Mouse (Mus musculus) lung, postnatal 0 days (tissue): ENCODE results near the gene Keap1.
"Not testable (repeated sequence)": the region's sequence is repeated elsewhere in the genome, so short reads cannot be mapped to it uniquely, and the experiment has no call there.

Source experiments
- CTCF ChIP-seq: IDR thresholded peaks from 2 replicates; pipeline ENCODE4 v1.5.1; 2016; ENCODE audit warnings: antibody characterized with exemption, mild to moderate bottlenecking
- EP300 ChIP-seq: IDR thresholded peaks from 2 replicates; pipeline ENCODE4 v1.6.1; 2016; ENCODE audit warnings: antibody characterized with exemption, mild to moderate bottlenecking, control low read depth

DNA sequence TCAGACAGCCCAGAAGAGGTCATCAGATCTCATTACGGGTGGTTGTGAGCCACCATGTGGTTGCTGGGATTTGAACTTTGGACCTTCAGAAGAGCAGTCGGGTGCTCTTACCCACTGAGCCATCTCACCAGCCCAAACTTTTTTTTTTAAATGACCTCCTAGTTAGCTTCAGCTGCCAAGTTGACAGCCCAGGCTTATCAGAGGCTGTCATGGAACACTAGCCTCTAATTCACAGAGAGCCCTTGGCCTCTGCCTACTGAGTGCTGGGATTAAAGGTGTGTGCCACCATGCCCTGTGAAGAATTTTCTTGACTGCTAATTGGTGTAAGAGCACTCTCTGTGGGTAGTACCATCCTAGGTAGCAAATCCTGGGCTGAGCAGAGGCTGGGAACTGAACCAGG is 15.7 kb downstream of the Keap1 start:
- not testable (repeated sequence) for TF ChIP-seq CTCF, EP300
